Mouse (Mus musculus) MEL (cell line): ENCODE data around the gene Fam57b. TPM values are rescaled to one million over a fixed set of nuclear protein-coding genes. Genes with fewer than 3 reads are reported as not detected.

Source experiments
- DNase-seq: peaks from one replicate; pipeline ENCODE4 v3.0.0; 2011; ENCODE audit warnings: low read depth, low spot score
- H3K27ac ChIP-seq: 2 replicates; pipeline ENCODE4 v1.5.1; 2012; ENCODE audit warnings: low read depth, mild to moderate bottlenecking, control low read depth, low read length, moderate library complexity; ENCODE audit not compliant: control insufficient read depth
- H3K27me3 ChIP-seq, 2 experiments: fragments of 150-350 bp in 1 of 2; sonication (generic) in 1 of 2; 2 replicates each; pipeline ENCODE4 v1.6.1; 2012; ENCODE audit warnings: low read length in 2 of 2, mild to moderate bottlenecking in 2 of 2, improper control_type of control experiment in 1 of 2, moderate library complexity in 1 of 2; ENCODE audit not compliant: insufficient read depth in 2 of 2, control insufficient read depth in 1 of 2
- H3K36me3 ChIP-seq, 2 experiments: 2 replicates each; pipeline ENCODE4 v1.6.1; 2012 to 2014; ENCODE audit warnings: low read length in 2 of 2, improper control_type of control experiment in 1 of 2, inconsistent platforms in 1 of 2, mild to moderate bottlenecking in 1 of 2; ENCODE audit not compliant: insufficient read depth in 2 of 2, control insufficient read depth in 1 of 2
- H3K4me1 ChIP-seq, 2 experiments: fragments of 150-350 bp in 1 of 2; sonication (generic) in 1 of 2; 2 replicates each; pipeline ENCODE4 v1.6.1; 2012; ENCODE audit warnings: low read length in 2 of 2, improper control_type of control experiment in 1 of 2, mild to moderate bottlenecking in 1 of 2; ENCODE audit not compliant: insufficient read depth in 2 of 2, control insufficient read depth in 1 of 2
- H3K4me3 ChIP-seq, 2 experiments: fragments of 150-350 bp in 1 of 2; sonication (generic) in 1 of 2; 2 replicates each; pipeline ENCODE4 v1.5.1; 2012; ENCODE audit warnings: low read depth in 2 of 2, low read length in 2 of 2, mild to moderate bottlenecking in 2 of 2, moderate library complexity in 2 of 2, control low read depth in 1 of 2, improper control_type of control experiment in 1 of 2; ENCODE audit not compliant: control insufficient read depth in 1 of 2, insufficient read depth in 1 of 2
- H3K79me2 ChIP-seq: 2 replicates; pipeline ENCODE4 v1.6.1; 2012; ENCODE audit warnings: mild to moderate bottlenecking, low read length, moderate library complexity; ENCODE audit not compliant: control insufficient read depth, poor library complexity, insufficient read depth
- H3K9ac ChIP-seq: 2 replicates; pipeline ENCODE4 v1.6.1; 2012; ENCODE audit warnings: low read depth, mild to moderate bottlenecking, control low read depth, low read length, moderate library complexity; ENCODE audit not compliant: control insufficient read depth, poor library complexity, severe bottlenecking
- H3K9me3 ChIP-seq: fragments of 150-350 bp; sonication (generic); replicated peaks from 2 replicates; pipeline ENCODE4 v1.6.1; 2012; ENCODE audit warnings: mild to moderate bottlenecking, low read length, improper control_type of control experiment, moderate library complexity; ENCODE audit not compliant: insufficient read depth
- BHLHE40 ChIP-seq: IDR thresholded peaks from 2 replicates; pipeline ENCODE4 v1.6.1; 2012; ENCODE audit warnings: low read depth, mild to moderate bottlenecking, inconsistent platforms, low read length, improper control_type of control experiment, borderline replicate concordance
- CHD1 ChIP-seq: IDR thresholded peaks from 2 replicates; pipeline ENCODE4 v1.6.1; 2012; ENCODE audit warnings: low read depth, mild to moderate bottlenecking, inconsistent platforms, low read length, improper control_type of control experiment
- ELF1 ChIP-seq: IDR thresholded peaks from 2 replicates; pipeline ENCODE4 v1.6.1; 2014; ENCODE audit warnings: low read depth, mild to moderate bottlenecking, inconsistent platforms, low read length, improper control_type of control experiment, moderate library complexity
- EP300 ChIP-seq, 2 experiments: IDR thresholded peaks; 2 replicates each; pipeline ENCODE4 v1.6.1; 2011; ENCODE audit warnings: improper control_type of control experiment in 2 of 2, low read length in 2 of 2, low read depth in 1 of 2, mild to moderate bottlenecking in 1 of 2
- ETS1 ChIP-seq: IDR thresholded peaks from 2 replicates; pipeline ENCODE4 v1.6.1; 2012; ENCODE audit warnings: low read depth, mild to moderate bottlenecking, inconsistent platforms, low read length, improper control_type of control experiment, moderate library complexity
- GABPA ChIP-seq: IDR thresholded peaks from 2 replicates; pipeline ENCODE4 v1.6.1; 2012; ENCODE audit warnings: low read depth, mild to moderate bottlenecking, inconsistent platforms, low read length, improper control_type of control experiment, moderate library complexity
- GATA1 ChIP-seq: IDR thresholded peaks from 2 replicates; pipeline ENCODE4 v1.6.1; 2011; ENCODE audit warnings: low read depth, low read length, improper control_type of control experiment
- KAT2A ChIP-seq: conservative IDR thresholded peaks from 2 replicates; pipeline ENCODE4 v1.6.1; 2012; ENCODE audit warnings: low read depth, low read length, improper control_type of control experiment, inconsistent platforms
- MAFK ChIP-seq: IDR thresholded peaks from 2 replicates; pipeline ENCODE4 v1.6.1; 2011; ENCODE audit warnings: low read depth, mild to moderate bottlenecking, low read length, improper control_type of control experiment, borderline replicate concordance
- MAX ChIP-seq: IDR thresholded peaks from 2 replicates; pipeline ENCODE4 v1.6.1; 2011; ENCODE audit warnings: low read length, improper control_type of control experiment
- MAZ ChIP-seq: IDR thresholded peaks from 2 replicates; pipeline ENCODE4 v1.6.1; 2012; ENCODE audit warnings: low read depth, mild to moderate bottlenecking, inconsistent platforms, low read length, improper control_type of control experiment
- MXI1 ChIP-seq: IDR thresholded peaks from 2 replicates; pipeline ENCODE4 v1.6.1; 2011; ENCODE audit warnings: mild to moderate bottlenecking, low read depth, low read length, improper control_type of control experiment
- MYC ChIP-seq: IDR thresholded peaks from 2 replicates; pipeline ENCODE4 v1.6.1; 2011; ENCODE audit warnings: low read depth, mild to moderate bottlenecking, low read length, improper control_type of control experiment, moderate library complexity
- NRF1 ChIP-seq: IDR thresholded peaks from 2 replicates; pipeline ENCODE4 v1.6.1; 2014; ENCODE audit warnings: low read depth, mild to moderate bottlenecking, inconsistent platforms, low read length, improper control_type of control experiment, moderate library complexity; ENCODE audit not compliant: poor library complexity, insufficient read depth, severe bottlenecking
- RAD21 ChIP-seq: IDR thresholded peaks from 2 replicates; pipeline ENCODE4 v1.6.1; 2011; ENCODE audit warnings: mild to moderate bottlenecking, low read depth, low read length, improper control_type of control experiment
- SIN3A ChIP-seq: IDR thresholded peaks from 2 replicates; pipeline ENCODE4 v1.6.1; 2012; ENCODE audit warnings: low read length, improper control_type of control experiment, inconsistent platforms
- TAL1 ChIP-seq: IDR thresholded peaks from 2 replicates; pipeline ENCODE4 v1.6.1; 2012; ENCODE audit warnings: mild to moderate bottlenecking, inconsistent platforms, low read length, moderate library complexity, mixed read lengths
- TCF12 ChIP-seq: IDR thresholded peaks from 2 replicates; pipeline ENCODE4 v1.6.1; 2014; ENCODE audit warnings: low read depth, mild to moderate bottlenecking, inconsistent platforms, low read length, improper control_type of control experiment, moderate library complexity
- UBTF ChIP-seq: IDR thresholded peaks from 2 replicates; pipeline ENCODE4 v1.6.1; 2012; ENCODE audit warnings: low read depth, mild to moderate bottlenecking, inconsistent platforms, low read length, improper control_type of control experiment, moderate library complexity, borderline replicate concordance; ENCODE audit not compliant: insufficient read depth
- ZKSCAN1 ChIP-seq: IDR thresholded peaks from 2 replicates; pipeline ENCODE4 v1.6.1; 2012; ENCODE audit warnings: low read depth, mild to moderate bottlenecking, inconsistent platforms, low read length, improper control_type of control experiment, moderate library complexity
- ZMIZ1 ChIP-seq: IDR thresholded peaks from 2 replicates; pipeline ENCODE4 v1.6.1; 2012; ENCODE audit warnings: low read depth, mild to moderate bottlenecking, inconsistent platforms, low read length, improper control_type of control experiment, moderate library complexity
- ZNF384 ChIP-seq: IDR thresholded peaks from 2 replicates; pipeline ENCODE4 v1.6.1; 2012; ENCODE audit warnings: low read depth, mild to moderate bottlenecking, inconsistent platforms, low read length, improper control_type of control experiment
- polyA plus RNA-seq, 2 experiments: library from polyadenylated mRNA; stranded (reverse) in 1 of 2; unstranded in 1 of 2; fragments of >175 nt in 1 of 2; fragments of >200 nt in 1 of 2; gene quantifications; 2 replicates each; pipeline versions ENCODE4 v1.2.1 to v1.2.4; 2012; ENCODE audit warnings: low replicate concordance in 2 of 2, low read depth in 1 of 2; ENCODE audit not compliant: insufficient read length in 2 of 2, insufficient read depth in 1 of 2, missing spikeins in 1 of 2
- total RNA-seq: library from RNA; depleted of rRNA; stranded (reverse); fragments of 300-350 nt; gene quantifications from 2 replicates; pipeline ENCODE4 v1.2.3, GENCODE M21; 2012

The Fam57b gene
- total and polyA plus RNA-seq, 3 experiments = 0.50 to 1.7 TPM; not detected in 1

- DNase-seq = no peak
- Histone ChIP-seq H3K36me3 (peaks cover 0 to 7% of the 10 kb centered on the region in 2 experiments; a peak in 1 of 4 replicates), H3K9me3 (no peaks in the 10 kb centered on the region), H3K4me1 (peaks cover 0 to 4% of the 10 kb centered on the region in 2 experiments; a peak in 1 of 4 replicates), H3K9ac (no peak overlapping the region), H3K27ac (no peak overlapping the region), H3K27me3 (no peaks in the 10 kb centered on the region), H3K79me2 (peaks cover 2% of the 10 kb centered on the region; the same call in 1 of the 2 replicates), H3K4me3 (no peak overlapping the region)
- no peak for TF ChIP-seq RAD21
- TF ChIP-seq UBTF = no peak
- TF ChIP-seq NRF1 = no peak
- TF ChIP-seq TCF12 = no peak
- TF ChIP-seq MXI1 = no peak
- no peak for TF ChIP-seq ETS1
- no peak for TF ChIP-seq CHD1
- no peak for TF ChIP-seq GATA1
- no peak for TF ChIP-seq ZNF384
- no peak for TF ChIP-seq ZKSCAN1
- TF ChIP-seq MYC = no peak
- no peak for TF ChIP-seq KAT2A
- TF ChIP-seq MAX = no peak
- no peak for TF ChIP-seq BHLHE40
These were observed 12.4 kb upstream of the Fam57b start for GRCm38 (mm10) chr7:126785056-126785455.

- H3K79me2 ChIP-seq = peaks cover 8% of the 10 kb centered on the region
- no peaks in the 10 kb centered on the region for H3K27me3 ChIP-seq
- peaks cover 4 to 7% of the 10 kb centered on the region in 2 experiments; a peak in 2 of 4 replicates for H3K36me3 ChIP-seq
- no peak overlapping the region for H3K4me3 ChIP-seq
- no peak for DNase-seq
- no peak overlapping the region for H3K9ac ChIP-seq
- no peaks in the 10 kb centered on the region for H3K9me3 ChIP-seq
- peaks cover 0 to 4% of the 10 kb centered on the region in 2 experiments; a peak in 2 of 4 replicates for H3K4me1 ChIP-seq
- no peak overlapping the region for H3K27ac ChIP-seq
- TF ChIP-seq MXI1 (no peak), MAX (no peak), ZMIZ1 (no peak), ZKSCAN1 (no peak), MAZ (no peak), EP300 (IDR thresholded peaks at IDR 0.05; ENCODE audit: low read depth in 1 of 2, low read length in 2 of 2) (no peak), ETS1 (no peak), UBTF (no peak), ELF1 (no peak), GATA1 (no peak), MAFK (no peak), GABPA (no peak), TAL1 (no peak), SIN3A (no peak)
These were observed 11.3 kb upstream of the Fam57b start for GRCm38 (mm10) chr7:126786142-126786541.
